Mouse (Mus musculus): Measurements from ENCODE around the gene 3110082I17Rik.

Gene 3110082I17Rik

GRCm38 (mm10) chr5:139449926-139450325 is 10.4 kb downstream of the 3110082I17Rik start:
- DNase-seq = no peak

GRCm38 (mm10) chr5:139449161-139449791 is 11.1 kb downstream of the 3110082I17Rik start:
- peak; percentile 55 for DNase-seq

GRCm38 (mm10) chr5:139448025-139448424 is 12.3 kb downstream of the 3110082I17Rik start:
- DNase-seq = no peak

GRCm38 (mm10) chr5:139445258-139445657 is 15.1 kb downstream of the 3110082I17Rik start:
- DNase-seq = no peak

GRCm38 (mm10) chr5:139442962-139443361 is 17.4 kb downstream of the 3110082I17Rik start:
- no peak for DNase-seq

GRCm38 (mm10) chr5:139442428-139442827 is 17.9 kb downstream of the 3110082I17Rik start:
- DNase-seq = no peak

GRCm38 (mm10) chr5:139441726-139442018 is 18.7 kb downstream of the 3110082I17Rik start:
- no peak for DNase-seq

GRCm38 (mm10) chr5:139440926-139441725 is 19.2 kb downstream of the 3110082I17Rik start:
- no peak for DNase-seq

GRCm38 (mm10) chr5:139440451-139440850 is 19.9 kb downstream of the 3110082I17Rik start:
- no peak for DNase-seq

GRCm38 (mm10) chr5:139438440-139438839 is 21.9 kb downstream of the 3110082I17Rik start:
- DNase-seq = no peak

GRCm38 (mm10) chr5:139437769-139438168 is 22.6 kb downstream of the 3110082I17Rik start:
- DNase-seq = no peak

- DNase-seq = no peak
Measured at GRCm38 (mm10) chr5:139434940-139435339, 25.4 kb downstream of the 3110082I17Rik start.

- no peak for DNase-seq
Measured at GRCm38 (mm10) chr5:139433842-139434568, 26.3 kb downstream of the 3110082I17Rik start.

GRCm38 (mm10) chr5:139432747-139433508 is 27.4 kb downstream of the 3110082I17Rik start:
- DNase-seq = no peak

- DNase-seq = no peak
Measured at GRCm38 (mm10) chr5:139432333-139432732, 28.0 kb downstream of the 3110082I17Rik start.

- DNase-seq = peak; percentile 45
Measured at GRCm38 (mm10) chr5:139429818-139430341, 30.4 kb downstream of the 3110082I17Rik start.

- no peak for DNase-seq
Measured at GRCm38 (mm10) chr5:139427989-139428388, 32.3 kb downstream of the 3110082I17Rik start.

- no peak for DNase-seq
Measured at GRCm38 (mm10) chr5:139427001-139427400, 33.3 kb downstream of the 3110082I17Rik start.

GRCm38 (mm10) chr5:139425198-139425597 is 35.1 kb downstream of the 3110082I17Rik start:
- DNase-seq = no peak

GRCm38 (mm10) chr5:139423026-139423865 is 37.1 kb downstream of the 3110082I17Rik start, which contains the start of gene Gper1:
TSS of gene Gper1 (plus strand) at chr5:139423151.
- DNase-seq = peak; percentile 58

GRCm38 (mm10) chr5:139418633-139419032 is 41.7 kb downstream of the 3110082I17Rik start:
- DNase-seq = no peak

GRCm38 (mm10) chr5:139418110-139418509 is 42.2 kb downstream of the 3110082I17Rik start:
- no peak for DNase-seq

Measured in kidney, postnatal 14 days (tissue).